Mouse (Mus musculus) C2C12 (cell line): ENCODE measurements around the gene Zfp341. TPM values are rescaled to one million over a fixed set of nuclear protein-coding genes. Genes with fewer than 3 reads are reported as not detected.

Experiments
- H3K27me3 ChIP-seq: one replicate; pipeline ENCODE4 v1.6.1; 2011; ENCODE audit not compliant: control insufficient read depth, insufficient read depth, insufficient read length
- H3K36me3 ChIP-seq: one replicate; pipeline ENCODE4 v1.6.1; 2011; ENCODE audit not compliant: control insufficient read depth, insufficient read depth
- H3K4me3 ChIP-seq: one replicate; pipeline ENCODE4 v1.5.1; 2011; ENCODE audit warnings: mild to moderate bottlenecking, control low read depth; ENCODE audit not compliant: poor library complexity, insufficient read depth, severe bottlenecking
- H3K79me2 ChIP-seq: one replicate; pipeline ENCODE4 v1.6.1; 2011; ENCODE audit not compliant: control insufficient read depth, insufficient read depth
- H3K79me3 ChIP-seq: one replicate; pipeline ENCODE4 v1.6.1; 2011; ENCODE audit warnings: low read depth, control low read depth
- H3ac ChIP-seq: one replicate; pipeline ENCODE3; 2011; ENCODE audit warnings: low read depth; ENCODE audit not compliant: control insufficient read depth, insufficient read length
- CEBPB ChIP-seq: IDR thresholded peaks from one replicate; pipeline ENCODE4 v1.6.1; 2011; ENCODE audit warnings: low read depth, mild to moderate bottlenecking, control low read depth, moderate library complexity
- CTCF ChIP-seq: IDR thresholded peaks from one replicate; pipeline ENCODE4 v1.5.1; 2011; ENCODE audit not compliant: control insufficient read depth, insufficient read depth, insufficient read length
- FOSL1 ChIP-seq: IDR thresholded peaks from one replicate; pipeline ENCODE4 v1.8.0; 2011; ENCODE audit warnings: mild to moderate bottlenecking, low read length; ENCODE audit not compliant: poor library complexity, insufficient read depth, severe bottlenecking
- MAX ChIP-seq: IDR thresholded peaks from one replicate; pipeline ENCODE4 v1.6.1; 2011; ENCODE audit warnings: mild to moderate bottlenecking, control low read depth
- MYOD1 ChIP-seq: IDR thresholded peaks from one replicate; pipeline ENCODE4 v1.6.1; 2011; ENCODE audit warnings: low read depth; ENCODE audit not compliant: control insufficient read depth, insufficient read length
- MYOG ChIP-seq: IDR thresholded peaks from one replicate; pipeline ENCODE4 v1.6.1; 2011; ENCODE audit not compliant: control insufficient read depth, insufficient read length; ENCODE audit errors: extremely low read depth
- USF1 ChIP-seq: IDR thresholded peaks from one replicate; pipeline ENCODE4 v1.6.1; 2011; ENCODE audit warnings: low read depth, mild to moderate bottlenecking, control low read depth, moderate library complexity
- polyA plus RNA-seq: library from polyadenylated mRNA; unstranded; fragments of >200 nt; fragmentation: generic; extraction: Trizol; gene quantifications from one replicate; pipeline ENCODE4 v1.2.1, GENCODE M21; 2012; ENCODE audit warnings: missing spikeins

Zfp341 gene
- polyA plus RNA-seq, 1 experiment, result 2.6 TPM

- H3K27me3 ChIP-seq, result no peaks in the 10 kb centered on the region
- H3K79me3 ChIP-seq, result peaks cover 9% of the 10 kb centered on the region
- H3K79me2 ChIP-seq, result peaks cover 13% of the 10 kb centered on the region
- no peak overlapping the region for H3K4me3 ChIP-seq
- TF ChIP-seq MYOD1 (no peak), CEBPB (no peak), MAX (no peak), MYOG (no peak), CTCF (no peak), USF1 (no peak), FOSL1 (no peak)
- no peak overlapping the region for H3ac ChIP-seq
- H3K36me3 ChIP-seq, result no peaks in the 10 kb centered on the region
Observed at GRCm38 (mm10) chr2:154572996-154573395, 40.1 kb upstream of the Zfp341 start.

- no peak overlapping the region for H3ac ChIP-seq
- H3K36me3 ChIP-seq, result no peaks in the 10 kb centered on the region
- H3K4me3 ChIP-seq, result no peak overlapping the region
- no peak for TF ChIP-seq FOSL1
- TF ChIP-seq CTCF, result no peak
- TF ChIP-seq MYOD1, result no peak
- no peak for TF ChIP-seq USF1
- no peak for TF ChIP-seq MYOG
- no peak for TF ChIP-seq MAX
- peaks cover under 1% of the 10 kb centered on the region for H3K79me2 ChIP-seq
- H3K27me3 ChIP-seq, result no peaks in the 10 kb centered on the region
- no peaks in the 10 kb centered on the region for H3K79me3 ChIP-seq
Observed at GRCm38 (mm10) chr2:154574271-154574670, 38.8 kb upstream of the Zfp341 start.

- Histone ChIP-seq H3K79me3 (no peaks in the 10 kb centered on the region), H3ac (no peak overlapping the region), H3K79me2 (no peaks in the 10 kb centered on the region), H3K4me3 (no peak overlapping the region), H3K27me3 (no peaks in the 10 kb centered on the region), H3K36me3 (no peaks in the 10 kb centered on the region)
- TF ChIP-seq USF1 (no peak), CEBPB (no peak), CTCF (no peak), MYOG (no peak), MAX (no peak), FOSL1 (no peak), MYOD1 (no peak)
Observed at GRCm38 (mm10) chr2:154576876-154577743, 36.0 kb upstream of the Zfp341 start.

GRCm38 (mm10) chr2:154577744-154578067 is 35.4 kb upstream of the Zfp341 start:
- Histone ChIP-seq H3ac (no peak overlapping the region), H3K36me3 (no peaks in the 10 kb centered on the region), H3K4me3 (no peak overlapping the region), H3K79me2 (no peaks in the 10 kb centered on the region), H3K27me3 (no peaks in the 10 kb centered on the region), H3K79me3 (no peaks in the 10 kb centered on the region)
- TF ChIP-seq MYOD1, result no peak
- no peak for TF ChIP-seq MAX
- no peak for TF ChIP-seq CTCF
- TF ChIP-seq FOSL1, result no peak
- no peak for TF ChIP-seq CEBPB
- TF ChIP-seq USF1, result no peak

DNA sequence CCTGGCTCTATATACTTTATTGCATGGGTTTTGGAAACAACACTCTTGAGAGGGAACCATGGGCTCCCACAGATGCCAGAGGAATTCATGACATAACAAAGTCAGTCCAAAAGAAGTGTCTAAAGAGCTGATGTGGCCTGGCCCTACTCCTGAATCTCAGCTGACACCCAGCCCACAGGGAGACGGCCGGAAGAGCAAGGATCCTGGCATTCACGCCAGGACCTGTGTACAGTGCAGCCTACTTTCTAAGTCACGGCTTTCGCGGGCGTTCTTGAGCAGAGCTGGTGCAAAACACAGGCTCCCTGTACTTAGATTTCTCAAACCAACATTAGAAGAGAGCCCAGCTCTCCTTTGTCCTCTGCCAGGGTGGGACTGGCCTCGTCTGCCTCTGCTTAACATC is 32.5 kb upstream of the Zfp341 start:
- TF ChIP-seq CEBPB, result no peak
- H3K79me3 ChIP-seq, result no peaks in the 10 kb centered on the region
- H3K36me3 ChIP-seq, result no peaks in the 10 kb centered on the region
- H3K4me3 ChIP-seq, result no peak overlapping the region
- H3K27me3 ChIP-seq, result no peaks in the 10 kb centered on the region
- H3ac ChIP-seq, result no peak overlapping the region
- H3K79me2 ChIP-seq, result no peaks in the 10 kb centered on the region

DNA sequence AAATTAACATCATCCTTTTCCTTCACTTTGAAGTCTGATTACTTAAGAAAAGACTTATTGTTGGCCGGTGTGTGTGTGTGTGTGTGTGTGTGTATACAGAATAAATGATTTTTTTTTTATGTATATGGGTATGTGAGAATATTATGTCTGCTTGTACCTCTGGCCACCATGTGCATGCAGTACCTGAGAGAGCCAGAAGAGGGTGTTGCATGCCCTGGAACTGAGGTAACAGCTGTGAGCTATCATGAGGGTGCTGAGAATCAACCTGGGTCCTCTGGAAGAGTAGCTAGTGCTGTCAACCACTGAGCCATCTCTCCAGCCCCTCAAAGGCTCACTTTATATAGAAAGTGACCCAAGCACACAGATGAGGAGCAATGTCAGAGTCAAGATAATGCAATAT is 31.7 kb upstream of the Zfp341 start:
- Histone ChIP-seq H3ac (no peak overlapping the region), H3K36me3 (no peaks in the 10 kb centered on the region), H3K4me3 (no peak overlapping the region), H3K79me2 (no peaks in the 10 kb centered on the region), H3K79me3 (no peaks in the 10 kb centered on the region), H3K27me3 (no peaks in the 10 kb centered on the region)
- TF ChIP-seq CEBPB (no peak), MYOG (no peak), CTCF (no peak), MAX (no peak), USF1 (no peak), FOSL1 (no peak), MYOD1 (no peak)
